Mouse (Mus musculus): ENCODE results near the gene Pla2g1b. TPM values are rescaled to one million over a fixed set of nuclear protein-coding genes. Genes with fewer than 3 reads are reported as not detected.
"Not testable (repeated sequence)": the region's sequence is repeated elsewhere in the genome, so short reads cannot be mapped to it uniquely, and the experiment has no call there.

Pla2g1b gene
- polyA plus RNA-seq, 1 experiment from 2014 or later = not detected

- Histone ChIP-seq H3K9me3 (ENCODE audit: control insufficient read depth, low read length) (no peaks in the 10 kb centered on the region), H3K4me1 (replicated peaks; ENCODE audit: control insufficient read depth, insufficient read depth, low read length) (peaks cover 3% of the 10 kb centered on the region), H3K4me3 (replicated peaks; ENCODE audit: low read length) (no peak overlapping the region), H3K27me3 (ENCODE audit: control insufficient read depth, insufficient read depth, low read length) (no peaks in the 10 kb centered on the region), H3K36me3 (replicated peaks; ENCODE audit: control insufficient read depth, insufficient read depth) (no peaks in the 10 kb centered on the region), H3K9ac (no peak overlapping the region), H3K27ac (no peak overlapping the region), H3K4me2 (replicated peaks) (no peak overlapping the region)
- WGBS = 79% methylated on average over 7 of the region's 7 CpGs
- DNase-seq (ENCODE audit: low spot score) (no peak), ATAC-seq (ENCODE audit: low FRiP score) (no peak)
These were observed 31.0 kb downstream of the Pla2g1b start for GRCm38 (mm10) chr5:115497033-115497432.

- H3K27ac ChIP-seq = no peak overlapping the region
- DNase-seq (ENCODE audit: low spot score) (no peak), ATAC-seq (ENCODE audit: low FRiP score) (no peak)
- H3K9me3 ChIP-seq (ENCODE audit: control insufficient read depth, low read length) = no peaks in the 10 kb centered on the region
- H3K4me3 ChIP-seq (replicated peaks; ENCODE audit: low read length) = no peak overlapping the region
- no peaks in the 10 kb centered on the region for H3K36me3 ChIP-seq (replicated peaks; ENCODE audit: control insufficient read depth, insufficient read depth)
- no peaks in the 10 kb centered on the region for H3K4me1 ChIP-seq (replicated peaks; ENCODE audit: control insufficient read depth, insufficient read depth, low read length)
- no peaks in the 10 kb centered on the region for H3K27me3 ChIP-seq (ENCODE audit: control insufficient read depth, insufficient read depth, low read length)
- no peak overlapping the region for H3K4me2 ChIP-seq (replicated peaks)
- WGBS = 64% methylated on average over 9 of the region's 9 CpGs
- H3K9ac ChIP-seq = no peak overlapping the region
These were observed 32.5 kb downstream of the Pla2g1b start for GRCm38 (mm10) chr5:115498307-115499240.

- DNase-seq (ENCODE audit: low spot score) = no peak
- WGBS = 91% methylated on average over 12 of the region's 12 CpGs
- Histone ChIP-seq H3K36me3 (replicated peaks; ENCODE audit: control insufficient read depth, insufficient read depth) (no peaks in the 10 kb centered on the region), H3K4me1 (replicated peaks; ENCODE audit: control insufficient read depth, insufficient read depth, low read length) (no peaks in the 10 kb centered on the region), H3K9me3 (ENCODE audit: control insufficient read depth, low read length) (no peaks in the 10 kb centered on the region), H3K4me3 (replicated peaks; ENCODE audit: low read length) (no peak overlapping the region), H3K27ac (no peak overlapping the region), H3K4me2 (replicated peaks) (no peak overlapping the region), H3K27me3 (ENCODE audit: control insufficient read depth, insufficient read depth, low read length) (no peaks in the 10 kb centered on the region), H3K9ac (no peak overlapping the region)
- ATAC-seq (ENCODE audit: low FRiP score) = no peak
These were observed 34.4 kb downstream of the Pla2g1b start for GRCm38 (mm10) chr5:115500383-115500935.

GRCm38 (mm10) chr5:115503035-115503434 lies 37.0 kb downstream of the Pla2g1b start:
- ATAC-seq (ENCODE audit: low FRiP score) (no peak), DNase-seq (ENCODE audit: low spot score) (no peak)
- 71% methylated on average over 12 of the region's 12 CpGs for WGBS
- Histone ChIP-seq H3K27ac (no peak overlapping the region), H3K4me3 (replicated peaks; ENCODE audit: low read length) (no peak overlapping the region), H3K4me2 (replicated peaks) (no peak overlapping the region), H3K4me1 (replicated peaks; ENCODE audit: control insufficient read depth, insufficient read depth, low read length) (peaks cover 10% of the 10 kb centered on the region), H3K9ac (no peak overlapping the region), H3K36me3 (replicated peaks; ENCODE audit: control insufficient read depth, insufficient read depth) (no peaks in the 10 kb centered on the region), H3K27me3 (ENCODE audit: control insufficient read depth, insufficient read depth, low read length) (no peaks in the 10 kb centered on the region), H3K9me3 (ENCODE audit: control insufficient read depth, low read length) (no peaks in the 10 kb centered on the region)

GRCm38 (mm10) chr5:115505617-115506016 lies 39.6 kb downstream of the Pla2g1b start:
- not testable (repeated sequence) for ATAC-seq (ENCODE audit: low FRiP score); H3K9me3 ChIP-seq (ENCODE audit: control insufficient read depth, low read length); H3K27ac ChIP-seq; H3K36me3 ChIP-seq (replicated peaks; ENCODE audit: control insufficient read depth, insufficient read depth); H3K4me2 ChIP-seq (replicated peaks); H3K4me3 ChIP-seq (replicated peaks; ENCODE audit: low read length); DNase-seq (ENCODE audit: low spot score); H3K27me3 ChIP-seq (ENCODE audit: control insufficient read depth, insufficient read depth, low read length); H3K9ac ChIP-seq
- WGBS = 78% methylated on average over 4 of the region's 4 CpGs
- peaks cover 33% of the 10 kb centered on the region for H3K4me1 ChIP-seq (replicated peaks; ENCODE audit: control insufficient read depth, insufficient read depth, low read length)

- Histone ChIP-seq H3K4me3 (replicated peaks; ENCODE audit: low read length) (peak within 1 kb of the TSS; percentile 80), H3K4me2 (replicated peaks) (peak within 1 kb of the TSS; percentile 63), H3K4me1 (replicated peaks; ENCODE audit: control insufficient read depth, insufficient read depth, low read length) (peaks cover 33% of the 10 kb centered on the region), H3K27me3 (ENCODE audit: control insufficient read depth, insufficient read depth, low read length) (no peaks in the 10 kb centered on the region), H3K27ac (no peak within 1 kb of the TSS), H3K36me3 (replicated peaks; ENCODE audit: control insufficient read depth, insufficient read depth) (no peaks in the 10 kb centered on the region), H3K9me3 (ENCODE audit: control insufficient read depth, low read length) (no peaks in the 10 kb centered on the region), H3K9ac (peak within 1 kb of the TSS; percentile 84)
- WGBS = under 1% methylated on average over 57 of the region's 74 CpGs
- ATAC-seq (ENCODE audit: low FRiP score) = peak; percentile 74
- peak; percentile 92 for DNase-seq (ENCODE audit: low spot score)
These were observed 40.6 kb downstream of the Pla2g1b start, which contains the start of gene Pxn for GRCm38 (mm10) chr5:115506454-115507201. Pxn (plus strand) TSS chr5:115506676.

- WGBS = 30% methylated on average over 12 of the region's 12 CpGs
- peak overlapping the region; percentile 63 for H3K4me2 ChIP-seq (replicated peaks)
- peak overlapping the region; percentile 84 for H3K9ac ChIP-seq
- H3K27ac ChIP-seq = no peak overlapping the region
- no peaks in the 10 kb centered on the region for H3K27me3 ChIP-seq (ENCODE audit: control insufficient read depth, insufficient read depth, low read length)
- no peak; the same call in 1 of the 2 replicates for ATAC-seq (ENCODE audit: low FRiP score)
- peak overlapping the region; percentile 80 for H3K4me3 ChIP-seq (replicated peaks; ENCODE audit: low read length)
- H3K4me1 ChIP-seq (replicated peaks; ENCODE audit: control insufficient read depth, insufficient read depth, low read length) = peaks cover 33% of the 10 kb centered on the region
- DNase-seq (ENCODE audit: low spot score) = no peak
- H3K9me3 ChIP-seq (ENCODE audit: control insufficient read depth, low read length) = no peaks in the 10 kb centered on the region
- H3K36me3 ChIP-seq (replicated peaks; ENCODE audit: control insufficient read depth, insufficient read depth) = no peaks in the 10 kb centered on the region
These were observed 41.4 kb downstream of the Pla2g1b start for GRCm38 (mm10) chr5:115507267-115507980.

GRCm38 (mm10) chr5:115507981-115508858 lies 42.2 kb downstream of the Pla2g1b start:
- DNase-seq (ENCODE audit: low spot score) = no peak
- peak overlapping the region; percentile 84 for H3K9ac ChIP-seq
- H3K4me3 ChIP-seq (replicated peaks; ENCODE audit: low read length) = peak overlapping the region; percentile 80
- 44% methylated on average over 18 of the region's 18 CpGs for WGBS
- H3K4me2 ChIP-seq (replicated peaks) = peak overlapping the region; percentile 63
- H3K27me3 ChIP-seq (ENCODE audit: control insufficient read depth, insufficient read depth, low read length) = no peaks in the 10 kb centered on the region
- H3K4me1 ChIP-seq (replicated peaks; ENCODE audit: control insufficient read depth, insufficient read depth, low read length) = peaks cover 33% of the 10 kb centered on the region
- ATAC-seq (ENCODE audit: low FRiP score) = no peak
- H3K36me3 ChIP-seq (replicated peaks; ENCODE audit: control insufficient read depth, insufficient read depth) = no peaks in the 10 kb centered on the region
- no peak overlapping the region for H3K27ac ChIP-seq
- H3K9me3 ChIP-seq (ENCODE audit: control insufficient read depth, low read length) = no peaks in the 10 kb centered on the region

All from hindbrain, embryonic 14.5 days (tissue).